11 mouse cellular contexts compared by ENCODE assay signal in the genomic region with DNA sequence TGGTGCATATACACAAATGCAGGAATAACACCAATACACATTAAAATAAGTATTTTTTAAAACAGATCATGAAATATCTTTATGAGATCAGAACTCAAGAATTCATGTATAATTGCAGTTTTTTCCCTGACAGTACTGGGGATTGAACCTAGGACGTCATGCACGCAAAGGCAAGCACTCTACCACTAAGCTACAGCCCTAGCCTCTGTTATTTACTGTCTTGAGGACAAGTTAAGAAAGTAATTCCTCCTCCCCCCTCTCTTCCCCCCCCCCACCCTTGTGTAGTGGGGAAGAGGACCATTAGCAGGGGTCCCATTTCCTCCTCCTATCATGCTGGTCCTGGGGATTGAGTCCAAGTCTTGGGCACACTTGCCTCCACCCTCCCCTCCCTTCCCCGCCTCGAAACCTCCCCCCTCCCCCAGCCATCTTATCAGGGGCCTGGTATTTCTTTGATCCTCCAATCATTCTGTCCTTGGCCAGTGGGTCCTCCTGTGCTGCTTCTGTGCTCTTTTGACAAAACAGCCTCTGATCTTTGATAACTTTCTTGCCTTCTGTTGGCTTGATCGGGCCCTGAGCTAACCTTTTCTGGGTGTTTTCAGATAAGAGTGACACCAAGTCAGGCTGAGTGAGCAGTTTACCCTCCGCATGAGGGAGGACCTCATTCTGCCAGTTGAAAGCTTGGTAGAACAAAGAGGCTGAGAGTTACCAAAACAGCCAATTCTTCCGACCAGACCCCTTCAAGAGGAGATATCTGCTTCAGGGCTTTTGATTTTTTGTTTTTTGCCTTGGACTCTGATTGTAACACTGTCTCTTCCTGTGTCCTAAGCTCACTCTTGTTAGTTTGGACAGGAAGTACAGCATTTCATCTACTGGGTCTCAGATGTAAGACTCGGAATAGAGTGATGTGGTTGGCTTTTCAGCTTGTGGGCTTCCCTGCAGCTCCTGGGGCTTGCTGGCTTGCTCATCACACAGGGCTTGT. TPM values are rescaled to one million over a fixed set of nuclear protein-coding genes. Genes with fewer than 3 reads are reported as not detected.
A peak's percentile ranks its signal among the peaks of the same experiment; 100 is the strongest.
DNase-seq lines count a peak whose midpoint lies in the region; ATAC-seq lines count a peak whose summit lies in the region.
"Had no signal": no experiment of that assay in that cellular context is flagged by ENCODE, and none has a peak within 500 bp of the region (broad histone marks: within the 10 kb centered on the region; RNA-seq: fewer than 3 reads in every experiment).

No protein-coding gene starts in this region.

- peaks cover 19% of the 10 kb centered on the region for H3K4me1 ChIP-seq in heart, embryonic 10.5 days

- WGBS in heart, embryonic 10.5 days = 30% methylated on average over 8 of the region's 8 CpGs

- no peaks in the 10 kb centered on the region for H3K27me3 ChIP-seq in heart, embryonic 10.5 days (ENCODE audit: insufficient read depth, poor library complexity, severe bottlenecking)

- intact Hi-C loops in heart, postnatal 14 days (cut with DNase I) = no loop called here

- DNase-seq in heart, embryonic 10.5 days (ENCODE audit: low spot score) = no peak
- no peak for DNase-seq in heart, postnatal 14 days
- DNase-seq in CD4-positive helper T cell, adult 2 months (ENCODE audit: low read depth, low spot score) = peak; percentile 38
- DNase-seq in layer of hippocampus, adult 18-20 months (ENCODE audit: low spot score in 2 of 2) = no peak
- DNase-seq in left cerebral cortex, adult 18-20 months (ENCODE audit: low spot score in 2 of 2) = no peak
- DNase-seq: kidney, adult 9 months; right cerebral cortex, adult 18-20 months had no signal

- no peaks in the 10 kb centered on the region for H3K9me3 ChIP-seq in heart, embryonic 10.5 days
- H3K9me3 ChIP-seq: hindbrain, embryonic 10.5 days had no signal

- H3K4me3 ChIP-seq in heart, embryonic 10.5 days = no peak overlapping the region
- H3K4me3 ChIP-seq: hindbrain, embryonic 10.5 days had no signal

- ATAC-seq in erythroblast, adult 5-6 weeks (replicated peaks; ENCODE audit: low FRiP score, poor library complexity, severe bottlenecking) = peak; percentile 42
- peak; percentile 53 for ATAC-seq in megakaryocyte progenitor cell, adult 5-6 weeks (replicated peaks; ENCODE audit: poor library complexity)
- no peak for ATAC-seq in monocyte, adult 5-6 weeks (replicated peaks; ENCODE audit: insufficient number of reproducible peaks, low FRiP score, low TSS enrichment, poor library complexity, severe bottlenecking)

- peaks cover 10% of the 10 kb centered on the region for H3K36me3 ChIP-seq in heart, embryonic 10.5 days

- H3K27ac ChIP-seq in heart, embryonic 10.5 days = peak overlapping the region; percentile 30
- H3K27ac ChIP-seq: hindbrain, embryonic 10.5 days had no signal

RNA-seq across cellular contexts. Expression of a gene that starts 3.4 kb away (rescaled TPM):
- 22.0 and 34.1 TPM in 2 replicates for polyA plus RNA-seq in heart, embryonic 10.5 days (2016; fragmentation: Nextera tagmentation; extraction: Ambion mirVana)
- total RNA-seq in heart, postnatal 14 days (2021) = under 1 TPM; 0.91 to 0.95 TPM
- 31.7 and 53.5 TPM in 2 replicates for total RNA-seq in erythroblast, adult 5-6 weeks (2015; ENCODE audit: low replicate concordance)
- 27.5 and 55.0 TPM in 2 replicates for total RNA-seq in erythroblast, adult 5-6 weeks (2017; ENCODE audit: low replicate concordance)
- 59.4 and 83.2 TPM in 2 replicates for total RNA-seq in megakaryocyte progenitor cell, adult 5-6 weeks (2015)
- total RNA-seq in megakaryocyte progenitor cell, adult 5-6 weeks (2017) = 89.7 and 128 TPM in 2 replicates
- total RNA-seq in layer of hippocampus, adult 18-20 months (2021) = 1 to 10 TPM; 1.8 to 2.2 TPM
- total RNA-seq in left cerebral cortex, adult 18-20 months (2021) = 1 to 10 TPM in 1 of 2 experiments, under 1 TPM in 1; 0.93 to 1.2 TPM
- total RNA-seq in monocyte, adult 5-6 weeks (2017) = 0.48 to 1.6 TPM (median 1.1 TPM) in 3 replicates

RNA-seq across cellular contexts. Expression of a gene that starts 50.8 kb away (rescaled TPM):
- 16.6 and 27.0 TPM in 2 replicates for polyA plus RNA-seq in heart, embryonic 10.5 days (2016; fragmentation: Nextera tagmentation; extraction: Ambion mirVana)
- 1 to 10 TPM; 2.6 TPM for total RNA-seq in heart, postnatal 14 days (2021)
- 1.7 and 6.5 TPM in 2 replicates for total RNA-seq in erythroblast, adult 5-6 weeks (2015; ENCODE audit: low replicate concordance)
- total RNA-seq in erythroblast, adult 5-6 weeks (2017; ENCODE audit: low replicate concordance) = 8.9 and 10.8 TPM in 2 replicates
- 8.8 and 17.7 TPM in 2 replicates for total RNA-seq in megakaryocyte progenitor cell, adult 5-6 weeks (2015)
- total RNA-seq in megakaryocyte progenitor cell, adult 5-6 weeks (2017) = 23.1 and 38.9 TPM in 2 replicates
- total RNA-seq in layer of hippocampus, adult 18-20 months (2021) = 1 to 10 TPM; 6.3 to 8.1 TPM
- 10 to 100 TPM; 10.2 to 14.3 TPM for total RNA-seq in left cerebral cortex, adult 18-20 months (2021)
- total RNA-seq in monocyte, adult 5-6 weeks (2017) = 10.7 to 58.1 TPM (median 11.2 TPM) in 3 replicates

Comparison
In these comparisons a context has a peak if more than half of its experiments do, and no peak if none do; other contexts are left out.
1. RNA of a gene that starts 3.4 kb away (total RNA-seq): 59.4 to 128 TPM in megakaryocyte progenitor cell, adult 5-6 weeks and 27.5 to 55.0 TPM in erythroblast, adult 5-6 weeks; 1.8 to 2.2 TPM in layer of hippocampus, adult 18-20 months, 0.93 to 1.2 TPM in left cerebral cortex, adult 18-20 months, 0.91 to 0.95 TPM in heart, postnatal 14 days and 0.48 to 1.6 TPM in monocyte, adult 5-6 weeks; every median in the first group is over 4 times any median in the second.